Mouse (Mus musculus) heart, embryonic 15.5 days (tissue): ENCODE data around the gene Csrnp2. TPM values are rescaled to one million over a fixed set of nuclear protein-coding genes. Genes with fewer than 3 reads are reported as not detected.
A peak's percentile ranks its signal among the peaks of the same experiment; 100 is the strongest.

Source experiments
- ATAC-seq: fragments of 200-750 bp; cut with Nextera tagmentation; replicated peaks from 2 replicates; pipeline ENCODE4 v1.8.0; 2017; ENCODE audit warnings: low read depth, moderate TSS enrichment; ENCODE audit not compliant: insufficient number of reproducible peaks, insufficient read depth, low FRiP score
- H3K27ac ChIP-seq: fragments of 300-500 bp; sonication (generic); 2 replicates; pipeline ENCODE4 v1.5.1; 2015; ENCODE audit warnings: mild to moderate bottlenecking, inconsistent platforms
- H3K27me3 ChIP-seq: fragments of 300-500 bp; sonication (generic); 2 replicates; pipeline ENCODE4 v1.6.1; 2015; ENCODE audit warnings: inconsistent platforms
- H3K36me3 ChIP-seq: fragments of 300-500 bp; sonication (generic); 2 replicates; pipeline ENCODE4 v1.6.1; 2015; ENCODE audit warnings: mild to moderate bottlenecking, inconsistent platforms
- H3K4me1 ChIP-seq: fragments of 300-500 bp; sonication (generic); replicated peaks from 2 replicates; pipeline ENCODE4 v1.6.1; 2015; ENCODE audit warnings: inconsistent platforms
- H3K4me2 ChIP-seq: fragments of 300-500 bp; sonication (generic); 2 replicates; pipeline ENCODE4 v1.6.1; 2015; ENCODE audit warnings: inconsistent platforms, mild to moderate bottlenecking, moderate library complexity
- H3K4me3 ChIP-seq: fragments of 300-500 bp; sonication (generic); 2 replicates; pipeline ENCODE4 v1.5.1; 2015; ENCODE audit warnings: mild to moderate bottlenecking, inconsistent platforms
- H3K9ac ChIP-seq: fragments of 300-500 bp; sonication (generic); 2 replicates; pipeline ENCODE4 v1.6.1; 2015; ENCODE audit warnings: mild to moderate bottlenecking, inconsistent platforms
- H3K9me3 ChIP-seq: fragments of 300-500 bp; sonication (generic); replicated peaks from 2 replicates; pipeline ENCODE4 v1.6.1; 2016; ENCODE audit warnings: inconsistent platforms
- WGBS: fragments of 180-500 bp; shearing (Covaris S2); methylation state at CpG from one replicate; pipeline ENCODE4 v1.1.7; 2015; ENCODE audit warnings: mixed read lengths; 5-methylcytosine and 5-hydroxymethylcytosine counted together
- polyA plus RNA-seq: library from polyadenylated mRNA; unstranded; fragments of >200 nt; fragmentation: Nextera tagmentation; extraction: Ambion mirVana; gene quantifications from 2 replicates; pipeline ENCODE4 v1.2.1, GENCODE M21; 2015

Csrnp2 gene
- polyA plus RNA-seq, 1 experiment from 2014 or later = 6.8 TPM

GRCm38 (mm10) chr15:100473926-100474503, 21.3 kb downstream of the Csrnp2 start:
- ATAC-seq = no peak
- Histone ChIP-seq H3K27ac (no peak overlapping the region), H3K4me1 (peaks cover 11% of the 10 kb centered on the region), H3K4me2 (no peak overlapping the region), H3K9me3 (no peaks in the 10 kb centered on the region), H3K36me3 (peaks cover 75% of the 10 kb centered on the region), H3K4me3 (no peak overlapping the region), H3K27me3 (no peaks in the 10 kb centered on the region), H3K9ac (no peak overlapping the region)
- WGBS = 72% methylated on average over 7 of the region's 7 CpGs

GRCm38 (mm10) chr15:100470037-100470436, 25.3 kb downstream of the Csrnp2 start:
- H3K27me3 ChIP-seq = no peaks in the 10 kb centered on the region
- WGBS = 52% methylated on average over 10 of the region's 10 CpGs

GRCm38 (mm10) chr15:100469189-100469545, 26.1 kb downstream of the Csrnp2 start:
- Histone ChIP-seq H3K4me1 (peaks cover 23% of the 10 kb centered on the region), H3K9ac (peak overlapping the region; percentile 84), H3K27ac (peak overlapping the region; percentile 90), H3K27me3 (no peaks in the 10 kb centered on the region), H3K9me3 (no peaks in the 10 kb centered on the region), H3K36me3 (peaks cover 29% of the 10 kb centered on the region), H3K4me3 (peak overlapping the region; percentile 84), H3K4me2 (peak overlapping the region; percentile 83)
- WGBS = under 1% methylated on average over 19 of the region's 19 CpGs
- ATAC-seq = 0 out of 2 replicates have a peak, but pooled peaks have one; percentile 3

More at GRCm38 (mm10) chr15:100470037-100470436, 25.3 kb downstream of the Csrnp2 start:
- no peak for ATAC-seq
- H3K27ac ChIP-seq = no peak overlapping the region
- H3K4me1 ChIP-seq = peaks cover 23% of the 10 kb centered on the region
- no peaks in the 10 kb centered on the region for H3K9me3 ChIP-seq
- H3K4me2 ChIP-seq = peak overlapping the region; percentile 83
- H3K36me3 ChIP-seq = peaks cover 36% of the 10 kb centered on the region
- H3K9ac ChIP-seq = no peak overlapping the region; the same call in 1 of the 2 replicates
- peak overlapping the region; percentile 84 for H3K4me3 ChIP-seq

GRCm38 (mm10) chr15:100468295-100469188, 26.7 kb downstream of the Csrnp2 start, which contains the start of gene Letmd1:
Letmd1 (plus strand) TSS chr15:100469023.
- Histone ChIP-seq H3K27ac (peak within 1 kb of the TSS; percentile 90), H3K27me3 (no peaks in the 10 kb centered on the region), H3K4me1 (peaks cover 23% of the 10 kb centered on the region), H3K9ac (peak within 1 kb of the TSS; percentile 84), H3K4me2 (peak within 1 kb of the TSS; percentile 83), H3K36me3 (peaks cover 23% of the 10 kb centered on the region), H3K4me3 (peak within 1 kb of the TSS; percentile 84), H3K9me3 (no peaks in the 10 kb centered on the region)
- 2% methylated on average over 84 of the region's 84 CpGs for WGBS
- ATAC-seq = peak; percentile 94

- Histone ChIP-seq H3K4me1 (peaks cover 23% of the 10 kb centered on the region), H3K27ac (no peak overlapping the region), H3K9ac (no peak overlapping the region), H3K9me3 (no peaks in the 10 kb centered on the region), H3K4me2 (peak overlapping the region; percentile 83), H3K27me3 (no peaks in the 10 kb centered on the region), H3K36me3 (peaks cover 16% of the 10 kb centered on the region), H3K4me3 (peak overlapping the region; percentile 84; the same call in 1 of the 2 replicates)
- no peak for ATAC-seq
- 33% methylated on average over 8 of the region's 8 CpGs for WGBS
Measured at GRCm38 (mm10) chr15:100467738-100468137, 27.6 kb downstream of the Csrnp2 start.

- Histone ChIP-seq H3K9me3 (no peaks in the 10 kb centered on the region), H3K9ac (no peak overlapping the region), H3K27ac (no peak overlapping the region), H3K36me3 (no peaks in the 10 kb centered on the region), H3K4me1 (peaks cover 28% of the 10 kb centered on the region), H3K27me3 (peaks cover under 1% of the 10 kb centered on the region; the same call in 1 of the 2 replicates), H3K4me2 (no peak overlapping the region), H3K4me3 (no peak overlapping the region)
- 69% methylated on average over 2 of the region's 2 CpGs for WGBS
- no peak for ATAC-seq
Measured at GRCm38 (mm10) chr15:100465432-100465831, 29.9 kb downstream of the Csrnp2 start.

GRCm38 (mm10) chr15:100463712-100464111, 31.6 kb downstream of the Csrnp2 start:
- Histone ChIP-seq H3K9me3 (no peaks in the 10 kb centered on the region), H3K36me3 (no peaks in the 10 kb centered on the region), H3K27ac (no peak overlapping the region), H3K4me1 (peaks cover 18% of the 10 kb centered on the region), H3K27me3 (peaks cover 3% of the 10 kb centered on the region; the same call in 1 of the 2 replicates), H3K9ac (no peak overlapping the region), H3K4me2 (no peak overlapping the region), H3K4me3 (no peak overlapping the region)
- no peak for ATAC-seq
- 25% methylated on average over 6 of the region's 6 CpGs for WGBS

- Histone ChIP-seq H3K36me3 (no peaks in the 10 kb centered on the region), H3K4me2 (no peak overlapping the region), H3K27me3 (peaks cover 3% of the 10 kb centered on the region; the same call in 1 of the 2 replicates), H3K9me3 (no peaks in the 10 kb centered on the region), H3K4me1 (peaks cover 6% of the 10 kb centered on the region; the same call in 1 of the 2 replicates), H3K4me3 (no peak overlapping the region), H3K27ac (no peak overlapping the region), H3K9ac (no peak overlapping the region)
- ATAC-seq = no peak
- 75% methylated on average over 5 of the region's 5 CpGs for WGBS
Measured at GRCm38 (mm10) chr15:100462086-100462485, 33.2 kb downstream of the Csrnp2 start.

GRCm38 (mm10) chr15:100461646-100462045, 33.6 kb downstream of the Csrnp2 start:
- Histone ChIP-seq H3K9ac (no peak overlapping the region), H3K4me2 (no peak overlapping the region), H3K36me3 (no peaks in the 10 kb centered on the region), H3K4me1 (peaks cover 6% of the 10 kb centered on the region; the same call in 1 of the 2 replicates), H3K4me3 (no peak overlapping the region), H3K9me3 (no peaks in the 10 kb centered on the region), H3K27ac (no peak overlapping the region), H3K27me3 (peaks cover 3% of the 10 kb centered on the region; the same call in 1 of the 2 replicates)
- ATAC-seq = no peak
- 48% methylated on average over 9 of the region's 9 CpGs for WGBS

- Histone ChIP-seq H3K36me3 (no peaks in the 10 kb centered on the region), H3K4me2 (peak overlapping the region; percentile 31), H3K4me1 (peaks cover 6% of the 10 kb centered on the region; the same call in 1 of the 2 replicates), H3K9ac (no peak overlapping the region), H3K4me3 (no peak overlapping the region), H3K27ac (no peak overlapping the region), H3K9me3 (no peaks in the 10 kb centered on the region), H3K27me3 (peaks cover 3% of the 10 kb centered on the region; the same call in 1 of the 2 replicates)
- 8% methylated on average over 12 of the region's 12 CpGs for WGBS
- peak; percentile 63; the same call in 1 of the 2 replicates for ATAC-seq
Measured at GRCm38 (mm10) chr15:100460942-100461341, 34.3 kb downstream of the Csrnp2 start.

- Histone ChIP-seq H3K36me3 (no peaks in the 10 kb centered on the region), H3K9me3 (no peaks in the 10 kb centered on the region), H3K27me3 (peaks cover 3% of the 10 kb centered on the region; the same call in 1 of the 2 replicates), H3K27ac (no peak overlapping the region), H3K4me3 (no peak overlapping the region), H3K4me2 (no peak overlapping the region), H3K4me1 (peaks cover 6% of the 10 kb centered on the region; the same call in 1 of the 2 replicates), H3K9ac (no peak overlapping the region)
- ATAC-seq = no peak
- WGBS = 40% methylated on average over 10 of the region's 10 CpGs
Measured at GRCm38 (mm10) chr15:100458055-100458454, 37.2 kb downstream of the Csrnp2 start.
